Mouse (Mus musculus) ES-E14 (cell line): ENCODE results near the gene Castor1.

Source experiments
- CHD2 ChIP-seq: IDR thresholded peaks from 2 replicates; pipeline ENCODE4 v1.6.1; 2014; ENCODE audit warnings: mild to moderate bottlenecking, low read depth, low read length, inconsistent platforms
- HCFC1 ChIP-seq: IDR thresholded peaks from 2 replicates; pipeline ENCODE4 v1.6.1; 2012; ENCODE audit warnings: low read length, inconsistent platforms, borderline replicate concordance; ENCODE audit not compliant: insufficient read depth
- MAFK ChIP-seq: IDR thresholded peaks from 2 replicates; pipeline ENCODE4 v1.6.1; 2014; ENCODE audit warnings: mild to moderate bottlenecking, low read depth, low read length, inconsistent platforms; ENCODE audit not compliant: insufficient read depth
- ZNF384 ChIP-seq: IDR thresholded peaks from 2 replicates; pipeline ENCODE4 v1.6.1; 2012; ENCODE audit warnings: low read depth, low read length, inconsistent platforms

DNA sequence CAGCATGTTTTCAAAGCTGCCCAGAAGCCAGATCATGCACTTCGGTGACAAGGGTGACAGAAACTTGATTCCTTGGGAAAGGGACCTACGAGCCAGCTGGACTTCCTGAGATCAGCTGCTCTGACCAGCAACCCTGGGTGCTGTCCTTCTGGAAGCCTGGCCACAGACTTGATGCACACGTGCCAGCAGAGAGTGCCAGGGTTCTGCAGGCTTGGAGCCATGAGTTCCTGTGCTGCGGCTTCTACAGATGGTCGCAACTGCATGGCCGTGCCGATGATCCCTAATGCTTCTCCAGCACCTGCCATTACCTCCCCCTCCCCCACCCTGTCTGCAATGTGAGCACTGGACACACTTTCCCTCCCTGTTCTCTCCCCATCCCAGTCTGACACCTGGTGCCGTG is 10.4 kb downstream of the Castor1 start:
- TF ChIP-seq CHD2, result no peak
- TF ChIP-seq MAFK, result no peak
- TF ChIP-seq ZNF384, result no peak
- TF ChIP-seq HCFC1, result no peak
